Mouse (Mus musculus) cerebellum, postnatal 25 days (tissue): Measurements from ENCODE around the gene Klhdc1.

Source experiments
- DNase-seq, 2 experiments: peaks; one replicate each; pipeline ENCODE4 v3.0.0; 2021; ENCODE audit warnings: mixed read lengths in 2 of 2

Klhdc1 gene

GRCm38 (mm10) chr12:69240876-69241275 is at the start of gene Klhdc1:
Gene Klhdc1, plus strand, starts transcription at chr12:69241176.
- DNase-seq = no peak

DNA sequence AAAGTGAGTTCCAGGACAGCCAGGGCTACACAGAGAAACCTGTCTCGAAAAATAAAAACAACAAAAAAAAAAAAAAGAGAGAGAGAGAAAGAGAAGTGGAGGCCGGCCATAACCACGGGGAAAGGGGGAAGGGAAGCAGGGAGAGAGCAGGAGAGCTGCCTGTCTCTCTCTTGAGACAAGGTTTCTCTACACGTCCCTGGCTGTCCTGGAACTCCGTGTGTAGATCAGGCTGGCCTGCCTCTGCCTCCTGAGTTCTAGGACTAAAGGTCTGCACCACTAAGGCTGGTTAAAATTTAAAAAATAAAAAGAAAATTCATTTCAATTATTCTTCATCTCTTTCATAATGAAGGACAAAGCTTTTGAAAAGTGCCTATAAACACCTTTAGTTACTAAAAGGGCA is 49.6 kb upstream of the Klhdc1 start:
- no peak for DNase-seq

DNA sequence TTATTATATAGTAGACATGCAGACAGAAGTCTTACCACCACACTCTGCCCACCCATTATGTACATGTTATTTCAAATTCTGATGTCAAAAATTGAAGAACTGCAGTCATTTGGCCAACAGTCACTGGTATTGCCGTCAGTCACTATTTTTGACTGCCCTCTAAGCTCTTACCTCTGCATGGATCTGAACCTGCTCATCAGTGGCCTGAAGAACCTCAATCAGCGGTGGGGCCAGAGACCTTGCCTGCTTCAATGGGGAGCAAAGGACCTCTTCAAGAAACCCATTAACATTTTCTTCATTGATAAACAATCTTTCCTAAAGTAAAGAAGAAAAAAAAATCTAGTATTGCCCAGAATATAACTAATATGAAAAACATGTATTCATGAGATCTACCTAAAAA is 48.3 kb upstream of the Klhdc1 start:
- no peak for DNase-seq

DNA sequence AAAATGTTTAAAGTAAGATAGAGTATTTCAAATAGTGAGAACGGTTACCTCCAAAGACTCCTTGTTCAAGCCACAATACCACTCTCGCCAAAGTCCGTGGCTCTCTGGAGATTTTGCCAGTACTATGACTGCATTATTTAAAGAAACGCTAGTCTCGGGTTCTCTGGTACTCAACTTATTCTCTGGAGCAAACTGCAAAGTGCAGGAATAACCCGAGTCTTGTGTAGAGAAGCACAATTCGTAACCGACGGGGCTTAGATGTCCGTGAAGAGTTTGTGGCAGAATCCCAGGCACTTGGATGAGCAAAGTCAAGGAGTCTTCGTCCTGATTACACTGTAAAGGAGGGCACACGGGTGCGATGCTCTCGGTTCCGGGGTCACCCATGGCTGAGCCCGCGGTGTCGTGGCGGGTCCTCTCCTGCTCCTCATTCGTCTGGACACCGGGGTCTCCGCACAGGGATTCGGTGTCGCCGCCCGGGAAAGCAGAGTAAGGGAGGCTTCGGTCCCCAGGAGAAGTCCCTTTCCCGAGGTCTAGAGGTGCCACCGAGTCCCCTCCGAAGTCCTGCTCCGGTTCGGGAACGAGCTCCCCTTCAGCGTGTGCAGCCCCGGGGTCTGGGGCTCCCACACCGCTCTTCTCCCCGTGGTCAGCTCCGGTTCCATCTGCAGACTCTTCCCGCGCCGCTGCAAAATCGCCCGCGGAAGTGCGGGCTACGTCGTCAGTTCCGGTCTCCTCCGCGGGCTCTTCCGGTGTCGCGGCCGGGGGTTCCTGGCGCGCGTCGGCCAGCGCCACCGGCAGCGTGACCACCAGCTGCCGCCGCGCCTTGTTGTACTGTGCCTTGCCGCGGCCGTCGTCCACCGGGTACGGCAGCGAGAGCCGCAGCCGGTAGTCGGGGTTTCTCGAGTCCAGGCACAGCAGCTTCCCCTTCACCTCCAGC is 44.3 kb upstream of the Klhdc1 start, which contains the start of gene Gm49383:
Gm49383 (minus strand) TSS at position 661 of the 934 bp plus-strand sequence.
- peak; percentile 81 to 87 for DNase-seq

DNA sequence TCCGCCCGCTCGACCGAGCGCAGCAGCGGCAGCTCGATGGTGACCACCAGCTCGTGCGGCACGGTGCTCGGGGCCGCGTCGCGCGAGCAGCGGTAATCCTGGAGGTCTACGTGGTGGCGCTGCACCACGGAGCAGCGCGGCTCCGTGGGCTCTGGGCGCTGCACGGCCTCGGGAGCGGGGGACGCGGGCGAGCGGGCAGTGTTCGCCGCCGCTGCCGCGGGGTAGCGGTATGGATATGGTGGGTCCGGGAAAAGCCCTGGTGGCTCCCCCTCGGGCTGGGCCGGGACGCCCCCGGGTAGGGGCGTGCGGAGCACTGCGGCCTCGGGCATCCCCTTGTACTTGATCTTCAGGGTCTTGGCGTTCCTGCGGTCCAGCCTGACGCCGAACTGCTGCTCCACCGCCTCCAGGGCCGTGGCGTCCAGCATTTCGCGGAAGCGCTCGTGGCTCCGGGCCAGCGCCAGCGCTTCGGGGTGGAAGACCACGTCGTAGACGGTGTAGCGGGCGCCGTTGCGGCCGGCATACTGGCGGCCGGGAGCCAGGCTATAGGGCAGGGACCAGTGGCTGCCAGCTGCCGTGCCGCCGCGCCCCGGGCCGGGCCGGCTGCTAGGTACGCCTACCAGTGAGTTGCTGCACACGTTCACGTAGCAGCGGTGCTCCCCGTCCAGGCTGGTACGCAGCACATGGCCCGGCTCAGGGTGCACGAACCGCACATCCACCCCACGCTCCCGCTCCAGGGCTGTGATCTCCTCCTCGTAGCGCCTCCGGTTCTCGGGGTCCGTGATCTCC is 43.4 kb upstream of the Klhdc1 start:
- peak; percentile 70 to 76 for DNase-seq

GRCm38 (mm10) chr12:69198164-69198535 is 42.8 kb upstream of the Klhdc1 start, which contains the start of gene Dnaaf2:
Gene Dnaaf2, minus strand, starts transcription at chr12:69198429.
- peak in 1 of 2 experiments; percentile 76 for DNase-seq

DNA sequence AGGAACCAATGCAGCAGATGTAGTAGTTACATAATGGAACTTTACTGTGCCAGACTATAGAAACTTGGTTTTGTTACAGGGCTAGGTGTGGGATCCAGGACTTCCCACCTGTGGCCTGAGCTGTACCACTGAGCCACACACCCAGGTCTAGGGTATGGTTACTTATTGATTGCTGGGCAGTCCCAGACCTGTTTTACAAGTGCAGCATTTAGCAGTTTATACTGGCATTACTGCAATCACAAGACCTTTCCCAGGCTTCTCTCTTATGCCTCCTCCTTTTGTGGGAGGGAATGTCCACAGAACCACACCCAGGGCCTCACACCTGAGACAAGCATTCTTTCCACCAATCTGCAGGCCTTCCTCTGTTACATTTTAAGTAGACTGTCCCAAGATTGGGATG is 42.0 kb upstream of the Klhdc1 start:
- no peak for DNase-seq

GRCm38 (mm10) chr12:69204052-69204833 is 36.7 kb upstream of the Klhdc1 start, which contains the start of gene Gm49384:
Gene Gm49384, minus strand, starts transcription at chr12:69204267.
- no peak for DNase-seq

GRCm38 (mm10) chr12:69207396-69207795 is 33.6 kb upstream of the Klhdc1 start:
- no peak for DNase-seq

DNA sequence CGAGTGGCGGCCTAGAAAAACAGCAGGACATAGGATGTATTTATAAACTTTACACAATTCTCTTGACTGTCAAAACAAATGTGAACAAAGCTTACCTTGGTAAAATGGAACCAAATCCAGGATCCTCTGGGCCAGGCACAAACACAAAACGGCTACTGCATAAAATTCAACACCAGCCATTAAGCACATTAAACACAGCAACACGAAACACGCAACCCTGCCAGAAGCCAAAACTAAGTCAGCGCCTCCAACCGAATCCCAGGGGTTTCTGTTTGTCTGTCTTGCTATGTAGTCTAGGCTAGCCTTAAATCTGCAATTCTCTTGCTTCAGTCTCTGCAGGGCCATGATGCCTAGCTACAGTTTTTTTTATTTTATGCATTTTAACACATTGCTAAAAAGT is 33.0 kb upstream of the Klhdc1 start:
- no peak for DNase-seq

DNA sequence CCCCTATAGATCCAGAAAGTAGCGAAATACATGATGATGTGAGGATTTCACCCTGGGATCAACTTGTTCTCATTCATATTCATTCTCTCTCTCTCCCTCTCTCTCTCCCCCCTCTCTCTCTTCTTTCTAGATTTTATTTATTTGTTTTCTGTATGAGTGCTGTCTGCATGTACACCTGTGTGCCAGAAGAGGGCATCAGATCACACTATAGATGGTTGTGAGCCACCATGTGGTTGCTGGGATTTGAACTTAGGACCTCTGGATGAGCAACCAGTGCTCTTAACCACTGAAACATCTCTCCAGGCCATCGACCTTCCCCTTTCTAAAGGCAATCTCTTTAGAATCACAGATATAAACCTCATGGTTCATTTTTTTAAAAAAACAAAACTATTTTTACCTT is 32.5 kb upstream of the Klhdc1 start:
- no peak for DNase-seq

GRCm38 (mm10) chr12:69210056-69210979 is 30.7 kb upstream of the Klhdc1 start:
- no peak for DNase-seq

DNA sequence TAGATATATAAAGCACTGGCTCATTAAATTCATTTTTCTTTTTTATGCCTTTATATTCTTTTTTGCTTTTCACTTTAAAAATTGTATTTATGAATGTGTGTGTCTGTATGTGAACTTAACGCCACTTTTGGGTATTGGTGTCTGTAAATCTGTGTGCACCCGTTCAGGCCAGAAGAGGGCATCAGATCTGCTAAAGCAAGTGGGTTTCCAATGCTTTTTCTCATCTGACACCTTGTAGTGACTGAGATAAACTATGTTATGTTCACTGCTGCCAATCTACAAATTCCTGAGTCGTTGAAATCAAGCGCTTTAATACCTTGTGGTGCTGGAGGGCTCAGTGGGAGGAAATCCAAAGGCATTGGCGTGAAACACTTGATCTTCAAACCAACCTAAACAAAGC is 29.9 kb upstream of the Klhdc1 start:
- DNase-seq = peak in 1 of 2 experiments; percentile 18

DNA sequence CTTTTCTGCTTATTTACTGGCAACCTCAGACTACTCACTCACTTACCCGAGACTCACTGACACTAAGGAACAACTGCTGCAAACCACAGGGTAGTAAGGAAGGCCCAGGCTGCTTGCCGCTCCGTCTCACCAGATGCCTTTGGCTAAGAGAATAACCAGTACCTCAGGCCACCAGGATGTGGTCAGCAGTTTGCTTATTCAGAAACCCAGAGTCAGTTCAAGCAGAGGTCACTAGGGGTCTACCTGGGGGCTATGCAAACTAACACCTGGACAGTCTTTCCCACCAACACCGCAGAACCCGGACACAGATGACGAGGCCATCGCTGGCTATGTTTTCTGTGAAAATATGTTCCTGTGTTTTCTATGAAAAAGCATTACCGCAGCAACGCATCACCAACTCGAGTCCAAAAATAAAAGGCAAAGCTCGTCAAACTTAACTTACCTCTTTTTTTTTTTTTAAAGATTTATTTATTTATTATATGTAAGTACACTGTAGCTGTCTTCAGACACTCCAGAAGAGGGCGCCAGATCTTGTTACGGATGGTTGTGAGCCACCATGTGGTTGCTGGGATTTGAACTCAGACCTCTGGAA is 27.7 kb upstream of the Klhdc1 start:
- DNase-seq = no peak

DNA sequence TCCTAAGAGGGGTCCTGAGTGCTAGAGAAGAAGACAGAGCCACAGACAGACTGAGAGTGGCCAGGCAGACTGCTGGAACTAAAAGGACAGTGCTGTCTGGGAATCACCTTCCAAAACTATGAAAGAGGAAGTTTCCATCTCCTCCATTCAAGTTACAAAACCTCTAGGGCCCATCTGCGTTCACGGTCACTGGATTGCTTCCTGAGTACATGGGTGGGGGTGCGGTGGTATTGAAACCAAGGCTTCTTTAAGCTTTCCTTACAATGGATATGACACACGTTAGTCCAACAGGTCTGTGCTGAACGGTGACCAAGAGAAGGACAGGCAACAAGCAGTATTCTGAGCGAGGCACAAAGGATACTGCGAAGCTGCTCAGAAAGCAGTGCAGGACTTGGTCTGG is 26.6 kb upstream of the Klhdc1 start:
- no peak for DNase-seq

GRCm38 (mm10) chr12:69215000-69215785 is 25.8 kb upstream of the Klhdc1 start:
- no peak for DNase-seq

DNA sequence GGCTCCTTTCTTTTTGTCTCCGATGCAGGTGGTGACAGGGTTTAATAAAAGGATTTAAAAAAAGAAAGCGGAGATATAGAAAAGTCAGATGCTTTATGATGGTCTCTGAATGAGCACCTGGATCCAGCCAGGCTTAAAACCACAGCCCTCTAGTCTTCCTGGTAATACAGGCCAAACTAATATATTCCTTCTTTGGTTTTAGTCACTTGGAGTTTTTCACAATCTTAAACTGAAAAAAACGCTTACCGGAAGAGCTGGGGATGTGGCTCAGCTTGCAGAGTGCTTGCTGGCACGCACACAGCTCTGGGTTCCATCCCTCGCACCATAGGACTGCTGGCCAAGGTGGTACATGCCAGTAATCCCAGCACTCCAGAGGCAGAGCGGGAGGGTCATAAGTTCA is 24.4 kb upstream of the Klhdc1 start:
- no peak for DNase-seq

- DNase-seq = no peak
Measured at GRCm38 (mm10) chr12:69220613-69221277, 20.2 kb upstream of the Klhdc1 start.

DNA sequence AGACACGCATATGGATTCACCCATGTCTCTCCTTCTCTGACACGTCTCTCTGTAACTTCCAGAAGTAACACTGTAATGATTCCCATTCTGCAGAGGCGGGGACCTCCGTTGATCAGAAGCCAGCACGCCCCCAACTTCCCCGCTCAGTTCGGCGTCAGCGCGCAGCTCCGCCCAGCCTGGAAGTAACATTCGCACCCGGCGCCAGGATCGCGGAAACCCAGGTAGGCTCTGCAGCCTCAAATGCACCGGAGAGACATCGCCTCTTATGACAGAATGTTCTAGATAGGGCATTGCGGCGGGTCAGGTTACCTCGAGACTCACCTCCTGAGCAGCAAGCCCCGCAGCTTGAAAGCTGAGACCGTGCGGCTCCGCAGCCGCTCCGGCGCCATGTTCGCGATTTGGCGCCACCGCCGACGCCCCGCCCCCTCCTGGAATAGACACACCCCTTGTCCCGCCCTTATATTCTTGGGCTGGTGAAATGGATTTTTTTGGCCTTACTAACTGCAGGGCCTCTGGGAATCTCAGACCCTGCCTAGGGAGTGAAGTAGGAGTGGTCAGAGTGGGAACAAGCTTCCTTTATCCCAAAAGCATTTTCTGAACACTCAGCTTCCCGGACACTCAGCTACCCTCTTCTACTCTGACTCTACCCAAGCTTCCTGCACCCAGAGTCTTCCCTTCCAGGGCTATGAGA is 13.1 kb upstream of the Klhdc1 start, which contains the start of gene Pole2:
Pole2 (minus strand) TSS at position 420 of the 691 bp plus-strand sequence.
- DNase-seq = peak; percentile 87 to 92
